Mouse (Mus musculus): Measurements from ENCODE around the gene Akap10. TPM values are rescaled to one million over a fixed set of nuclear protein-coding genes. Genes with fewer than 3 reads are reported as not detected.

Gene Akap10
- polyA plus RNA-seq, 1 experiment from 2014 or later, result 7.7 TPM

Other genes with a start within 250 kb of the Akap10 start
- 6.2 and 6.5 TPM in 2 replicates for gene Fam83g, start 246.2 kb downstream of the Akap10 start, polyA plus RNA-seq (2015; fragmentation: Nextera tagmentation; extraction: Ambion mirVana)
- gene Slc5a10, start 209.4 kb downstream of the Akap10 start, polyA plus RNA-seq (2015; fragmentation: Nextera tagmentation; extraction: Ambion mirVana), result not detected in 2 replicates
- 5.7 and 6.4 TPM in 2 replicates for gene Prpsap2, start 168.2 kb downstream of the Akap10 start, polyA plus RNA-seq (2015; fragmentation: Nextera tagmentation; extraction: Ambion mirVana)
- 2.3 and 3.3 TPM in 2 replicates for gene Ulk2, start 75.2 kb downstream of the Akap10 start, polyA plus RNA-seq (2015; fragmentation: Nextera tagmentation; extraction: Ambion mirVana)
- gene Specc1, start 26.5 kb upstream of the Akap10 start, polyA plus RNA-seq (2015; fragmentation: Nextera tagmentation; extraction: Ambion mirVana), result 58.6 and 58.9 TPM in 2 replicates